Mouse (Mus musculus): ENCODE results near the gene Slc24a2.

DNA sequence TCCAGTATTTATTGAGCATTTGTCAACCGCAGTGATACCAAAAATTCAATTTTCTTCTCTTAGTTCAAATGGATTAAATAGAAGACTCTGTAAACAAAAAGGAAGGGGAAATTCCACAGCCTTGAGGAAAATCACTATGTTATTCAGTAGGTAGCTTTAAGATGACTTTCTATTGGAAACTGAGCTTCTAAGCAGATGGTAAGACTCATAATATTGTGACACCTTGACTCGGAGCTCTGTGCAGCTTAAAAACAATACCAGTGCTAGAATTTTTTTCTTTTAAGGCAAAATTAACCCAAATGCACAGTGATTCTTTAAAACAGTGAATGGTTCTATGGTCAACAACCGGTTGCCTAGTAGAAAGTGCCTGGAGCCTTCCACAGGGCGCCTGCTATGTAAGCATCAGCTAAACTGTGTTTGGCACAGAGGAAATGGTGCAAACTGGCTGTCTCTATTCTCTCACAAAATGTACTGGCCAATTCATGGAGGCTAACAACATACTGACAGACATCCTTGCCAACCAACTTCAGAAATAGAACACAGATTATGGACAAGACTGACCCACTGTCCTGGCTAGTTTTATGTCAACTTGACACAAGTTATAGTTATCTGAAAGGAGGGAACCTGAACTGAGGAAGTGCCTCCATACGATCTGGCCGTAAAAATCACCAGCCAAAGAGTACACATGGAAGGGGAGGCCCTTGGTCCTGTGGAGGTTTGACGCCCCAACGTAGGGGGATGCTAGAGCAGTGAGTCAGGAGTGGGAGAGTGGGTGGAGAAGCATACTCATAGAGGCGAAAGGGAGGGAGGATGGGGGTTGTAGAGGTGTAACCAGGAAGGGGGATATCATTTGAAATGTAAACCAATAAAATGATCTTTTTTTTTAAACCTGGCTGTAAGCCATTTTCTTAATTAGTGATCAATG is 211.9 kb downstream of the Slc24a2 start:
- no peak for TF ChIP-seq CTCF (IDR thresholded peaks at IDR 0.05; ENCODE audit: borderline replicate concordance, control insufficient read depth, extremely low read depth, insufficient read depth, low read length, poor library complexity)
- no peak for TF ChIP-seq POLR2A (IDR thresholded peaks at IDR 0.05; ENCODE audit: control insufficient read depth, extremely low read depth, insufficient read depth, low read length, poor library complexity)
